Mouse (Mus musculus): ENCODE measurements around the gene Prepl.

GRCm38 (mm10) chr17:85138393-85138792 is 48.4 kb upstream of the Prepl start:
- TF ChIP-seq CTCF (IDR thresholded peaks at IDR 0.05; ENCODE audit: insufficient read depth, low read depth, low read length) (no peak), POLR2A (IDR thresholded peaks at IDR 0.05; ENCODE audit: insufficient read depth, low read depth, low read length) (no peak)

Measured in olfactory bulb, adult 2 months (tissue).